Mouse (Mus musculus): ENCODE measurements around the gene Slc1a1.

GRCm38 (mm10) chr19:28934897-28935296 is 100.0 kb downstream of the Slc1a1 start:
- TF ChIP-seq CTCF (IDR thresholded peaks at IDR 0.05) (no peak), EP300 (IDR thresholded peaks at IDR 0.05) (no peak)

All from lung, postnatal 0 days (tissue).